Mouse (Mus musculus) MEL (cell line): ENCODE measurements around the gene Sde2.

Experiments used
- CHD2 ChIP-seq: IDR thresholded peaks from 2 replicates; pipeline ENCODE4 v1.6.1; 2011; ENCODE audit warnings: low read length, improper control_type of control experiment
- CTCF ChIP-seq, 3 experiments: IDR thresholded peaks in 2 of 3; conservative IDR thresholded peaks in 1 of 3; 2 replicates each; pipeline ENCODE4 v1.5.1; 2011 to 2012; ENCODE audit warnings: low read length in 3 of 3, low read depth in 2 of 3, mild to moderate bottlenecking in 2 of 3, improper control_type of control experiment in 1 of 3, inconsistent platforms in 1 of 3, mixed read lengths in 1 of 3, moderate library complexity in 1 of 3; ENCODE audit not compliant: control insufficient read depth in 1 of 3, insufficient read depth in 1 of 3, poor library complexity in 1 of 3, severe bottlenecking in 1 of 3
- MAFK ChIP-seq: IDR thresholded peaks from 2 replicates; pipeline ENCODE4 v1.6.1; 2011; ENCODE audit warnings: low read depth, mild to moderate bottlenecking, low read length, improper control_type of control experiment, borderline replicate concordance
- MAZ ChIP-seq: IDR thresholded peaks from 2 replicates; pipeline ENCODE4 v1.6.1; 2012; ENCODE audit warnings: low read depth, mild to moderate bottlenecking, inconsistent platforms, low read length, improper control_type of control experiment
- POLR2AphosphoS2 ChIP-seq: IDR thresholded peaks from 2 replicates; pipeline ENCODE4 v1.6.1; 2011; ENCODE audit warnings: low read length, improper control_type of control experiment
- TBP ChIP-seq: IDR thresholded peaks from 2 replicates; pipeline ENCODE4 v1.8.0; 2011; ENCODE audit warnings: low read depth, low read length, improper control_type of control experiment
- TCF12 ChIP-seq: IDR thresholded peaks from 2 replicates; pipeline ENCODE4 v1.6.1; 2014; ENCODE audit warnings: low read depth, mild to moderate bottlenecking, inconsistent platforms, low read length, improper control_type of control experiment, moderate library complexity

GRCm38 (mm10) chr1:180848511-180849241 is 2.3 kb upstream of the Sde2 start:
- TF ChIP-seq CHD2 = no peak
- TF ChIP-seq TBP = peak; percentile 29; the same call in 1 of the 2 replicates
- no peak for TF ChIP-seq CTCF (IDR thresholded peaks at IDR 0.05 in 2 of 3, conservative IDR thresholded peaks at IDR 0.05 in 1 of 3; ENCODE audit: control insufficient read depth in 1 of 3, insufficient read depth in 1 of 3, low read depth in 2 of 3, low read length in 3 of 3, poor library complexity in 1 of 3, severe bottlenecking in 1 of 3)
- TF ChIP-seq MAZ = peak; percentile 74; the same call in 1 of the 2 replicates
- TF ChIP-seq TCF12 = no peak; the same call in 1 of the 2 replicates
- no peak for TF ChIP-seq POLR2AphosphoS2
- no peak for TF ChIP-seq MAFK
